Mouse (Mus musculus): ENCODE data around the gene Leap2. TPM values are rescaled to one million over a fixed set of nuclear protein-coding genes. Genes with fewer than 3 reads are reported as not detected.

Leap2 gene
- polyA plus RNA-seq, 1 experiment from 2014 or later: 0.24 TPM

DNA sequence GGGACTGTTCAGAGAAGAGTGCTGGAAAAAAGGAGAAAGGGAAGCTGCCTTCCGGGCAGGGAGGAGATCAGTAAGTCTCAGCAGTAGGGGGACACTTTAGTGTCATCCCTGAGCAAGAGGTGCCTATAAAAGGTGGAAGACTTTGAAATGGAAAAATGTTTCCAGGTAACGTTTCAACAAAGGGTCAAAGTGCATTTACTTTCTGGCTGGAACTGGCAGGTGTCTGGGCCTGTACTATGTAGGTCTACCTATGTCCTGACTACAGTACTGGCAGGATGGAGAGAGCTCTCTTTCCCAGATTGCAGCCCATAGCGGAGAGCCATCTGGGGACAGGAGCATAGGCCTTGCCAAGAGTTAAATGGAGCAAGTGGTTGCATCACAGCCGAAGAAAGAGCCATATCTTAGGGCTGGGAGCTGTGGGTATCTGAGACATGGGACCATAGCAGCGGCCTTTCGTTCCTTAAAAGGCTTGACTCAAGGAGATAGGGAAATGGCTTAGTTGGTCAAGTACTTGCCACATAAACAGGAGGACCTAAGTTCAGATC is 2.8 kb upstream of the Leap2 start:
- Histone ChIP-seq H3K4me1 (replicated peaks; ENCODE audit: insufficient read depth, low read length) (peaks cover 7% of the 10 kb centered on the region), H3K9ac (ENCODE audit: low read depth, low read length) (no peak overlapping the region), H3K4me2 (ENCODE audit: low read length) (no peak overlapping the region), H3K9me3 (replicated peaks; ENCODE audit: low read length) (no peaks in the 10 kb centered on the region), H3K36me3 (ENCODE audit: insufficient read depth, low read length) (0 out of 2 replicates have a peak, but pooled peaks cover 4% of the 10 kb centered on the region), H3K27me3 (ENCODE audit: insufficient read depth, low read length) (no peaks in the 10 kb centered on the region), H3K4me3 (replicated peaks; ENCODE audit: low read depth, low read length) (no peak overlapping the region), H3K27ac (no peak overlapping the region)
- TF ChIP-seq CTCF (IDR thresholded peaks at IDR 0.05; ENCODE audit: low read depth): no peak
- no peak for DNase-seq (ENCODE audit: low spot score)
- ATAC-seq (replicated peaks; ENCODE audit: low FRiP score, low read depth): no peak
- WGBS: 87% methylated on average over 6 of the region's 6 CpGs

DNA sequence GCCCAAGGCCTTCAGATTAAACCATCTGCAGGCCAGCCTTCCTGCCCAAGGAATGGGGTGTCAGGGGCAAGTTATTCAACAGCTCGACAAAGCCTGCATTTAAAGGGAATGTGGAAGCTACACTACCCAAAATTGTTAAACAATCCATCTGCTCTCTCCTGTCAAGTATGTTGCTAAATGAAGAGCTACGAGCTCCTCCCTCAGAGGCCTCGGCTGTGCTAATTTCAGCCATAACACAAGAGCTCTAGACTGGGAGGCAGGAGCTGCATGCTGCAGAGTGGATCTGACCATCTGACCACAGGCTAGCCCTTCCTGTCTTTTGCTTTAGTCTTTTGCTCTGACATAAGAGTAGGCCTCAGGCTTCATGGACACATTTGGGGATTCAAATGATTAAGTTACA is 2.3 kb upstream of the Leap2 start:
- Histone ChIP-seq H3K4me1 (replicated peaks; ENCODE audit: insufficient read depth, low read length) (peaks cover 7% of the 10 kb centered on the region), H3K4me3 (replicated peaks; ENCODE audit: low read depth, low read length) (no peak overlapping the region), H3K4me2 (ENCODE audit: low read length) (no peak overlapping the region), H3K9ac (ENCODE audit: low read depth, low read length) (no peak overlapping the region), H3K9me3 (replicated peaks; ENCODE audit: low read length) (no peaks in the 10 kb centered on the region), H3K27me3 (ENCODE audit: insufficient read depth, low read length) (no peaks in the 10 kb centered on the region), H3K27ac (no peak overlapping the region), H3K36me3 (ENCODE audit: insufficient read depth, low read length) (peaks cover 4% of the 10 kb centered on the region; the same call in 1 of the 2 replicates)
- no peak for TF ChIP-seq CTCF (IDR thresholded peaks at IDR 0.05; ENCODE audit: low read depth)
- DNase-seq (ENCODE audit: low spot score): no peak
- WGBS: 54% methylated on average over 3 of the region's 3 CpGs
- ATAC-seq (replicated peaks; ENCODE audit: low FRiP score, low read depth): no peak

DNA sequence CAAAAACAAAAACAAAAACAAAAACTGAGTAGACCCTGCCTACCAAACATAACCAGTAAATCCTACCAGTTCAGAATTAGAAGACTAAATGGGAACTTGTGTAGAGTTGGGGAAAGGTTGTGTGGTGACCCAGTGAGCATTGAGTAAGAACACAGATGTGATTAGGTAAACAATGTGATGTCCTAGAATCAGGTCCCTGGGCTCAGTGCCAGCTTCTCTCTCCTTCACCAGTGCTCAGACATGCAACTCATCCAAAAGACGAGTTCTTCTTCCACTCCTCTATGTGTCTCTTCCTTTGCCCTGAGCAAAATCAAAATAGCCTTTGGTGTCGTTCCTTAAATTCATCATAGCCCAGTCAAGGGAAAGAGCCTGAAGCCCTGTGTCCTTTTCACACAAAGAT is 1.9 kb upstream of the Leap2 start:
- Histone ChIP-seq H3K9ac (ENCODE audit: low read depth, low read length) (no peak overlapping the region), H3K4me2 (ENCODE audit: low read length) (no peak overlapping the region), H3K36me3 (ENCODE audit: insufficient read depth, low read length) (peaks cover 4% of the 10 kb centered on the region; the same call in 1 of the 2 replicates), H3K4me3 (replicated peaks; ENCODE audit: low read depth, low read length) (no peak overlapping the region), H3K9me3 (replicated peaks; ENCODE audit: low read length) (no peaks in the 10 kb centered on the region), H3K27me3 (ENCODE audit: insufficient read depth, low read length) (no peaks in the 10 kb centered on the region), H3K4me1 (replicated peaks; ENCODE audit: insufficient read depth, low read length) (peaks cover 5% of the 10 kb centered on the region), H3K27ac (no peak overlapping the region)
- DNase-seq (ENCODE audit: low spot score) (no peak), ATAC-seq (replicated peaks; ENCODE audit: low FRiP score, low read depth) (no peak)
- TF ChIP-seq CTCF (IDR thresholded peaks at IDR 0.05; ENCODE audit: low read depth): no peak
- 69% methylated on average over 2 of the region's 2 CpGs for WGBS

DNA sequence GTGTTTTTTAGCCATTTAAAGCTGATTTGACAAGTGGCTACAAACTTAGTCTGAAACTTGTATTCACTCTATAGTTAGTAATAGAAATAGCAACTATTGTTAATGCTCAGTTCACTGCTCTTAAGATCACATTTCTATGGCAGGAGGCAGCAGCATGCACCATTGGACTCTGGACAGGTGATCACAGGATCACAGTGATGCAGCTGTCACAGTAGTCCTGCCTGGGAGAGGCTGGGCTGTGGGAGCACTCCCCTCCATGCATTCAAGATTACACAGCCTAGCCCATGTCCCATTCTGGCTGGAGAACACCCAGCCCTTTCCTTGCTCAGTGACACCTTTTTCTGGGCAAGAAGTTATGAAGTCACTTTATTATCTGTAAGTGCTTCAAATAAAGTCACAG is 4.9 kb downstream of the Leap2 start:
- H3K4me2 ChIP-seq (ENCODE audit: low read length): no peak overlapping the region
- H3K4me1 ChIP-seq (replicated peaks; ENCODE audit: insufficient read depth, low read length): no peaks in the 10 kb centered on the region
- H3K4me3 ChIP-seq (replicated peaks; ENCODE audit: low read depth, low read length): no peak overlapping the region
- H3K36me3 ChIP-seq (ENCODE audit: insufficient read depth, low read length): peaks cover 48% of the 10 kb centered on the region
- TF ChIP-seq CTCF (IDR thresholded peaks at IDR 0.05; ENCODE audit: low read depth): no peak
- no peaks in the 10 kb centered on the region for H3K27me3 ChIP-seq (ENCODE audit: insufficient read depth, low read length)
- no peak overlapping the region for H3K9ac ChIP-seq (ENCODE audit: low read depth, low read length)
- DNase-seq (ENCODE audit: low spot score) (no peak), ATAC-seq (replicated peaks; ENCODE audit: low FRiP score, low read depth) (no peak)
- H3K27ac ChIP-seq: no peak overlapping the region
- no peaks in the 10 kb centered on the region for H3K9me3 ChIP-seq (replicated peaks; ENCODE audit: low read length)

DNA sequence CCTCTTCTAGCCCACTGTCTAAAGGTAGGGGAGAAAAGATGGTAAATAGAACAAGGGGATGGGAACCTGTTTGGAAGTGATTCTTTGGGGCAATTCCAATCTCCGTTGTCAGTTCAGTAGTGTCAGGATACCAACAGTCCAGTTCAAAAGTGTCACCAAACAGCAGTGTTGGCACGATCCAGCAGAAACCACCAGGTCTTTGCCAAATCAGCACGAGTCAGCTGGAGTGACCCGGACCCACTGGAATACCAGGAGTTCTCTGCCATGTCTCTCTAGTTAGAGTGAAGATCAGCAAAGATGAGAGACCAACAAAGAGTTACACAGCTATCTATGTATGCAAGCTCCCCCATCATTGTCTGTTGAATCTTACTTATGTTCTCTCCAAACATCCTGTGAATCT is 9.1 kb downstream of the Leap2 start:
- no peak overlapping the region for H3K4me2 ChIP-seq (ENCODE audit: low read length)
- DNase-seq (ENCODE audit: low spot score): no peak
- peaks cover 66% of the 10 kb centered on the region for H3K36me3 ChIP-seq (ENCODE audit: insufficient read depth, low read length)
- no peak overlapping the region for H3K9ac ChIP-seq (ENCODE audit: low read depth, low read length)
- no peak for TF ChIP-seq CTCF (IDR thresholded peaks at IDR 0.05; ENCODE audit: low read depth)
- no peak overlapping the region for H3K27ac ChIP-seq
- no peaks in the 10 kb centered on the region for H3K9me3 ChIP-seq (replicated peaks; ENCODE audit: low read length)
- no peak overlapping the region for H3K4me3 ChIP-seq (replicated peaks; ENCODE audit: low read depth, low read length)
- H3K27me3 ChIP-seq (ENCODE audit: insufficient read depth, low read length): no peaks in the 10 kb centered on the region
- ATAC-seq (replicated peaks; ENCODE audit: low FRiP score, low read depth): no peak
- WGBS: 90% methylated on average over 4 of the region's 4 CpGs
- H3K4me1 ChIP-seq (replicated peaks; ENCODE audit: insufficient read depth, low read length): no peaks in the 10 kb centered on the region

DNA sequence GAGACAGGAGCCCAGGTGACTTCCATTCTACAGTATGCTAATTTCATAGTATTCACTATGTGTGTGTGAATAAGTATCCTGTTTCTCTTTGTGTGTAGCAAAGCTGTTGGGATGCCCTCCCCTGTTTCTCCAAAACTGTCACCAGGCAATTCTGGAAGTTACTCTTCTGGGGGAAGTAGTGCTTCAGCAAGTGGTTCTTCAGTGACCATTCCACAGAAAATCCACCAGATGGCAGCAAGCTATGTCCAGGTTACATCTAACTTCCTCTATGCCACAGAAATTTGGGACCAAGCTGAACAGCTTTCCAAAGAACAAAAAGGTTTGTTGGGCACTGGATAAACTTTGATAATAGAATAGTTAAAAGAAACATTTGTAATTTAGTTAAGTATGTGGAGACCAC is 11.2 kb downstream of the Leap2 start:
- Histone ChIP-seq H3K4me2 (ENCODE audit: low read length) (no peak overlapping the region), H3K9me3 (replicated peaks; ENCODE audit: low read length) (no peaks in the 10 kb centered on the region), H3K9ac (ENCODE audit: low read depth, low read length) (no peak overlapping the region), H3K36me3 (ENCODE audit: insufficient read depth, low read length) (peaks cover 58% of the 10 kb centered on the region), H3K27ac (no peak overlapping the region), H3K4me3 (replicated peaks; ENCODE audit: low read depth, low read length) (no peak overlapping the region), H3K4me1 (replicated peaks; ENCODE audit: insufficient read depth, low read length) (no peaks in the 10 kb centered on the region), H3K27me3 (ENCODE audit: insufficient read depth, low read length) (no peaks in the 10 kb centered on the region)
- DNase-seq (ENCODE audit: low spot score): peak; percentile 68
- TF ChIP-seq CTCF (IDR thresholded peaks at IDR 0.05; ENCODE audit: low read depth): peak; percentile 74
- ATAC-seq (replicated peaks; ENCODE audit: low FRiP score, low read depth): no peak

DNA sequence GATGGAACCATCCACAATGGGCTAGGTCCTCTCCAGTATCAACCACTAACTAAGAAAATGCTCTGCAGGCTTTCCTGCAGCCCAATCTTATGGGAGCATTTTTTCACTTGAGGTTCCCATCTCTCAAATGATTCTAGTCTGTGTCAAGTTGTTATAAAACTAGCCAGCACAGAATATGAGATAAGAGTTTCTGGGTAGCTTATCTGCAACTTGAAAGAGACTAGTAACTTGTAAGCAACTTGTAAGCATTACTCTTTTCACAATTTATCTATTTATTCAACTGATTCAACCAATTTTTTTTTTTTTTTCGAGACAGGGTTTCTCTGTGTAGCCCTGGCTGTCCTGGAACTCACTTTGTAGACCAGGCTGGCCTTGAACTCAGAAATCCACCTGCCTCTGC is 19.3 kb downstream of the Leap2 start:
- 89% methylated on average over 1 of the region's 1 CpGs for WGBS
- ATAC-seq (replicated peaks; ENCODE audit: low FRiP score, low read depth): no peak
- TF ChIP-seq CTCF (IDR thresholded peaks at IDR 0.05; ENCODE audit: low read depth): no peak
- H3K4me1 ChIP-seq (replicated peaks; ENCODE audit: insufficient read depth, low read length): no peaks in the 10 kb centered on the region
- H3K4me3 ChIP-seq (replicated peaks; ENCODE audit: low read depth, low read length): no peak overlapping the region
- H3K27ac ChIP-seq: no peak overlapping the region
- H3K9me3 ChIP-seq (replicated peaks; ENCODE audit: low read length): no peaks in the 10 kb centered on the region
- DNase-seq (ENCODE audit: low spot score): no peak
- H3K27me3 ChIP-seq (ENCODE audit: insufficient read depth, low read length): no peaks in the 10 kb centered on the region
- H3K9ac ChIP-seq (ENCODE audit: low read depth, low read length): no peak overlapping the region
- no peak overlapping the region for H3K4me2 ChIP-seq (ENCODE audit: low read length)
- H3K36me3 ChIP-seq (ENCODE audit: insufficient read depth, low read length): peaks cover 58% of the 10 kb centered on the region

Data from kidney, postnatal 0 days (tissue).